Mouse (Mus musculus) limb, embryonic 14.5 days (tissue): ENCODE results near the gene Elovl6. TPM values are rescaled to one million over a fixed set of nuclear protein-coding genes. Genes with fewer than 3 reads are reported as not detected.

Experiments used
- ATAC-seq: fragments of 200-750 bp; cut with Nextera tagmentation; 2 replicates; pipeline ENCODE4 v1.8.0; 2017; ENCODE audit warnings: low read depth, moderate number of reproducible peaks, moderate TSS enrichment; ENCODE audit not compliant: low FRiP score
- DNase-seq: peaks from one replicate; pipeline ENCODE4 v3.0.0-alpha.2; 2015; ENCODE audit warnings: low spot score
- H3K27ac ChIP-seq: fragments of 300-500 bp; sonication (generic); replicated peaks from 2 replicates; pipeline ENCODE4 v1.5.1; 2014; ENCODE audit warnings: low read depth, mild to moderate bottlenecking, low read length, moderate library complexity, mixed read lengths
- H3K27me3 ChIP-seq: fragments of 300-500 bp; sonication (generic); 2 replicates; pipeline ENCODE4 v1.6.1; 2014; ENCODE audit warnings: low read length, mixed read lengths; ENCODE audit not compliant: control insufficient read depth, insufficient read depth
- H3K36me3 ChIP-seq: fragments of 300-500 bp; sonication (generic); 2 replicates; pipeline ENCODE4 v1.6.1; 2014; ENCODE audit warnings: mild to moderate bottlenecking, low read length, moderate library complexity, mixed read lengths; ENCODE audit not compliant: control insufficient read depth, insufficient read depth
- H3K4me1 ChIP-seq: fragments of 300-500 bp; sonication (generic); 2 replicates; pipeline ENCODE4 v1.6.1; 2014; ENCODE audit warnings: antibody characterized with exemption, low read length, mixed read lengths; ENCODE audit not compliant: control insufficient read depth, insufficient read depth
- H3K4me2 ChIP-seq: fragments of 300-500 bp; sonication (generic); replicated peaks from 2 replicates; pipeline ENCODE4 v1.6.1; 2014; ENCODE audit warnings: low read depth, mild to moderate bottlenecking, low read length, moderate library complexity; ENCODE audit not compliant: severe bottlenecking
- H3K4me3 ChIP-seq: fragments of 300-500 bp; sonication (generic); replicated peaks from 2 replicates; pipeline ENCODE4 v1.5.1; 2014; ENCODE audit warnings: low read length
- H3K9ac ChIP-seq: fragments of 300-500 bp; sonication (generic); 2 replicates; pipeline ENCODE4 v1.6.1; 2014; ENCODE audit warnings: mild to moderate bottlenecking, low read depth, low read length, moderate library complexity; ENCODE audit not compliant: severe bottlenecking
- H3K9me3 ChIP-seq: fragments of 300-500 bp; sonication (generic); 2 replicates; pipeline ENCODE4 v1.6.1; 2016; ENCODE audit warnings: low read length; ENCODE audit not compliant: control insufficient read depth
- POLR2A ChIP-seq: fragments of 200-500 bp; IDR thresholded peaks from 2 replicates; pipeline ENCODE4 v1.8.0; 2012; ENCODE audit warnings: inconsistent platforms, mild to moderate bottlenecking, moderate library complexity, borderline replicate concordance; ENCODE audit not compliant: insufficient read depth, insufficient read length; ENCODE audit errors: extremely low read depth
- WGBS: fragments of 180-500 bp; shearing (Covaris S2); extraction: QIAGEN DNeasy Blood & Tissue Kit; methylation state at CpG from one replicate; pipeline ENCODE4 v1.1.7; 2014; 5-methylcytosine and 5-hydroxymethylcytosine counted together
- polyA plus RNA-seq, 2 experiments: library from polyadenylated mRNA; depleted of rRNA in 1 of 2; stranded (reverse) in 1 of 2; unstranded in 1 of 2; fragments of >200 nt; fragmentation: Nextera tagmentation in 1 of 2; extraction: Ambion mirVana in 1 of 2; gene quantifications; 2 replicates each; pipeline versions ENCODE4 v1.2.1 to v1.2.3; 2012 to 2014

Elovl6 gene
- polyA plus RNA-seq, 2 experiments = 23.2 to 27.0 TPM

DNA sequence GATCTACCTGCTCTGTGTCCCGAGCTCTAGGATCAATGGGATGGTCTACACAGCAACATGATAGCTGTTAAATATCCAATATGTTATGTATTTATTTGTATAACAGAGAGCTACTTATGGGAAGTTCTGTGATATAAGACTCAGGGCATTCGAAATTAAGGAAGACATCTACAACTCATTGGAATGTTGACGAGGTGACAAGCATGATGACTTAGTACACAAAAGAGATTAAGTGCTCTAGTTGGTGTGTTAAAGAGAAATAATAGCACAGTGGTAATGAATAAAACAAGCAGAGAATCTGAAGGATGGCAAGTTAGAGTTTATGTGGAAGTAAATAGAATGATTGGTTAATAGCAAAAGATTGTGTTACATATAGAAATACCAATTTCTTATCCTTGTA, 61.6 kb downstream of the Elovl6 start:
- Histone ChIP-seq H3K27ac (no peak overlapping the region), H3K9me3 (no peaks in the 10 kb centered on the region), H3K4me2 (no peak overlapping the region), H3K4me3 (no peak overlapping the region), H3K9ac (no peak overlapping the region), H3K36me3 (no peaks in the 10 kb centered on the region), H3K4me1 (no peaks in the 10 kb centered on the region), H3K27me3 (no peaks in the 10 kb centered on the region)
- ATAC-seq (no peak), DNase-seq (no peak)
- no peak for TF ChIP-seq POLR2A
- WGBS = 92% methylated on average over 3 of the region's 3 CpGs

- H3K4me3 ChIP-seq = no peak overlapping the region
- H3K27me3 ChIP-seq = no peaks in the 10 kb centered on the region
- WGBS = 91% methylated on average over 6 of the region's 6 CpGs
- H3K4me1 ChIP-seq = no peaks in the 10 kb centered on the region
- H3K9me3 ChIP-seq = no peaks in the 10 kb centered on the region
- H3K27ac ChIP-seq = no peak overlapping the region
- TF ChIP-seq POLR2A = no peak
- DNase-seq (no peak), ATAC-seq (no peak)
- no peak overlapping the region for H3K9ac ChIP-seq
- H3K4me2 ChIP-seq = no peak overlapping the region
- H3K36me3 ChIP-seq = no peaks in the 10 kb centered on the region
These were observed 63.9 kb downstream of the Elovl6 start for GRCm38 (mm10) chr3:129596098-129596497.

DNA sequence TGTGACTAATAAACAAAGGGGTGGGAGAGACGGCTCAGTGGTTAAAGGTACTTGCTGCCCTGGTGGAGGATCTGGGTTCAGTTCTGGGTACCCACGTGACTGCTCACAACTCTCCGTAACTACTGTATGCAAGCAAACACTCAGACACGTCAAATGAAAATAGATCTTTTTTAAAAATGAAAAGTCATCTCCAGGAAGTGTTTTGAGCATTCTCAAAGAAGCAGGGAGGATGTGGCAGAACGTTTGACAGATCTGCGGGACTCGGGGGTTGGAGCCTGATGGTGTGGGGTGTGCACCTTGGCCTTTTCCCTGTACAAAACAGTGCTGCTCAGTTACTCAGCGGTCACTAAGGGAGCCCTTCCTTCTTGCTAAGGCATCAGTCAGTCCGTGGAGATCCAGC, 70.1 kb downstream of the Elovl6 start:
- H3K36me3 ChIP-seq = peaks cover 5% of the 10 kb centered on the region
- H3K27ac ChIP-seq = no peak overlapping the region
- DNase-seq (no peak), ATAC-seq (no peak)
- TF ChIP-seq POLR2A = no peak
- no peak overlapping the region for H3K4me3 ChIP-seq
- H3K4me2 ChIP-seq = no peak overlapping the region
- 84% methylated on average over 9 of the region's 9 CpGs for WGBS
- no peaks in the 10 kb centered on the region for H3K27me3 ChIP-seq
- H3K9ac ChIP-seq = no peak overlapping the region
- H3K4me1 ChIP-seq = no peaks in the 10 kb centered on the region
- no peaks in the 10 kb centered on the region for H3K9me3 ChIP-seq

DNA sequence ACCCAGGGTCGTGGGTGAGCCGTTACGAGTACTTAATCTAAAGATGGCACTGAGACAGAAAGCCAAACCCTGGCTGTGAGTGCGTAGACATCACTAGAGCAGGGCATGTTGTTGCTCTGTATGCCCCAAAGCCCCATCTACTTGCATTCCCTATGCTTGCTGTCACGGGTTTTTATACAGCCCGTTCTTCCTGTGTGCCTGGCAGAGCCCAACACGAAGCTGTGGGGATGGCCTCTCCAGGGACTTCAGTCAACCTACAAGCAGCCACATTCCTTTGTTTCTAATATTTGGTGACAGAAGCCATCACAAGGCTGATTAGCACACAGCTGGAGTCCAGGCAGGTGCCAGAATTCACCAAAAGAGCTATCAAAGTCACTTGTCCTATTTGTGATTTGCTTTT, 73.3 kb downstream of the Elovl6 start:
- no peak for TF ChIP-seq POLR2A
- Histone ChIP-seq H3K4me1 (no peaks in the 10 kb centered on the region), H3K27ac (no peak overlapping the region), H3K27me3 (no peaks in the 10 kb centered on the region), H3K36me3 (peaks cover 10% of the 10 kb centered on the region), H3K9me3 (no peaks in the 10 kb centered on the region), H3K9ac (no peak overlapping the region), H3K4me3 (no peak overlapping the region), H3K4me2 (no peak overlapping the region)
- no peak for DNase-seq
- 80% methylated on average over 7 of the region's 7 CpGs for WGBS
- ATAC-seq = no peak

- H3K27ac ChIP-seq = no peak overlapping the region
- 85% methylated on average over 6 of the region's 6 CpGs for WGBS
- H3K36me3 ChIP-seq = peaks cover 10% of the 10 kb centered on the region
- no peak overlapping the region for H3K4me3 ChIP-seq
- no peak overlapping the region for H3K9ac ChIP-seq
- DNase-seq = no peak
- H3K9me3 ChIP-seq = no peaks in the 10 kb centered on the region
- no peak for ATAC-seq
- H3K4me1 ChIP-seq = no peaks in the 10 kb centered on the region
- H3K4me2 ChIP-seq = no peak overlapping the region
- no peak for TF ChIP-seq POLR2A
- H3K27me3 ChIP-seq = no peaks in the 10 kb centered on the region
These were observed 73.8 kb downstream of the Elovl6 start for GRCm38 (mm10) chr3:129605934-129606333.

DNA sequence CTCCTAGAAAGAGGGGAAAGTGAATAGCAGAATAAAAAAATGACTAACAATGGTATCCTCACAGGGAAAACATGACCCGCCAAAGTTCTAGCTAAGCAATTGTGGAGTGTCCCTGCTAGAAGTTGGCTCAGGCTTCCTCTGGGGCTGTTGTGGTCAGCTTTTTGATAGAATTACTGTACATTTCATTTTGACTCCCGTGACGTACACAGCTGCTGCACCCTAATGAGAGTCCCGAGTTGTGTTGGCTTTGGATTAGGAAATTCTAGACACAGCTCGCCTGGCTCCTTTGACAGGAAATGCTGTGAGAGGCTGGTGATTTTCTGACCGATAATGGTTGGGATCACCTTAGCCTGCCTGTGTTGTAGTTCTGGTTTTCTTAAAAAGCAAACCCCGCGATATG, 79.5 kb downstream of the Elovl6 start:
- Histone ChIP-seq H3K4me1 (peaks cover 9% of the 10 kb centered on the region; the same call in 1 of the 2 replicates), H3K4me2 (no peak overlapping the region), H3K27ac (no peak overlapping the region), H3K27me3 (no peaks in the 10 kb centered on the region), H3K9ac (no peak overlapping the region), H3K4me3 (no peak overlapping the region), H3K36me3 (peaks cover 5% of the 10 kb centered on the region), H3K9me3 (no peaks in the 10 kb centered on the region)
- no peak for ATAC-seq
- no peak for TF ChIP-seq POLR2A
- 73% methylated on average over 8 of the region's 8 CpGs for WGBS
- no peak for DNase-seq
